Mouse (Mus musculus) CH12.LX (cell line): Measurements from ENCODE around the gene Sgf29. TPM values are rescaled to one million over a fixed set of nuclear protein-coding genes. Genes with fewer than 3 reads are reported as not detected.

Experiments used
- DNase-seq: peaks from one replicate; pipeline ENCODE4 v3.0.0-alpha.2; 2013; ENCODE audit errors: extremely low read depth
- H3K27ac ChIP-seq: 2 replicates; pipeline ENCODE4 v1.5.1; 2012; ENCODE audit warnings: low read depth, mild to moderate bottlenecking, control low read depth, moderate library complexity; ENCODE audit not compliant: insufficient read depth
- H3K27me3 ChIP-seq: replicated peaks from 2 replicates; pipeline ENCODE3; 2012; ENCODE audit warnings: inconsistent platforms
- H3K36me3 ChIP-seq, 2 experiments: replicated peaks in 1 of 2; 2 replicates each; pipeline versions ENCODE3 to v1.6.1; 2012; ENCODE audit warnings: inconsistent platforms in 1 of 2, low read length in 1 of 2, mild to moderate bottlenecking in 1 of 2, mixed read lengths in 1 of 2, moderate library complexity in 1 of 2; ENCODE audit not compliant: control insufficient read depth in 1 of 2, insufficient read depth in 1 of 2
- H3K4me1 ChIP-seq, 2 experiments: 2 replicates each; pipeline ENCODE4 v1.6.1; 2012; ENCODE audit warnings: inconsistent platforms in 1 of 2, moderate library complexity in 1 of 2; ENCODE audit not compliant: insufficient read depth in 2 of 2, control insufficient read depth in 1 of 2
- H3K4me2 ChIP-seq: 2 replicates; pipeline ENCODE4 v1.6.1; 2012; ENCODE audit warnings: low read depth, mild to moderate bottlenecking, control low read depth; ENCODE audit not compliant: poor library complexity, insufficient read depth, severe bottlenecking
- H3K4me3 ChIP-seq, 3 experiments: fragments of 150-350 bp in 1 of 3; sonication (generic) in 1 of 3; replicated peaks in 1 of 3; 2 replicates each; pipeline versions ENCODE3 to v1.5.1; 2011 to 2012; ENCODE audit warnings: low read depth in 2 of 3, low read length in 2 of 3, mild to moderate bottlenecking in 2 of 3, moderate library complexity in 2 of 3, control low read depth in 1 of 3, improper control_type of control experiment in 1 of 3, inconsistent platforms in 1 of 3, mixed read lengths in 1 of 3; ENCODE audit not compliant: poor library complexity in 1 of 3
- H3K79me2 ChIP-seq: replicated peaks from 2 replicates; pipeline ENCODE4 v1.6.1; 2012; ENCODE audit warnings: mild to moderate bottlenecking, moderate library complexity; ENCODE audit not compliant: control insufficient read depth, poor library complexity, insufficient read depth, severe bottlenecking; ENCODE audit errors: extremely low read depth
- H3K9ac ChIP-seq: 2 replicates; pipeline ENCODE4 v1.6.1; 2012; ENCODE audit warnings: low read depth, mild to moderate bottlenecking, control low read depth, moderate library complexity; ENCODE audit not compliant: insufficient read depth
- H3K9me3 ChIP-seq: replicated peaks from 2 replicates; pipeline ENCODE3; 2012; ENCODE audit warnings: low read length, inconsistent platforms, mixed read lengths
- CHD2 ChIP-seq: IDR thresholded peaks from 2 replicates; pipeline ENCODE4 v1.6.1; 2011; ENCODE audit warnings: low read length, improper control_type of control experiment
- E2F4 ChIP-seq: IDR thresholded peaks from 2 replicates; pipeline ENCODE4 v1.6.1; 2011; ENCODE audit warnings: low read depth, low read length, improper control_type of control experiment; ENCODE audit not compliant: insufficient replicate concordance
- ELF1 ChIP-seq: IDR thresholded peaks from 2 replicates; pipeline ENCODE4 v1.6.1; 2014; ENCODE audit warnings: low read depth, mild to moderate bottlenecking, inconsistent platforms, low read length, improper control_type of control experiment
- ETS1 ChIP-seq: conservative IDR thresholded peaks from 2 replicates; pipeline ENCODE4 v1.6.1; 2012; ENCODE audit warnings: low read depth, mild to moderate bottlenecking, inconsistent platforms, low read length, improper control_type of control experiment, moderate library complexity
- IRF4 ChIP-seq: IDR thresholded peaks from 2 replicates; pipeline ENCODE4 v1.6.1; 2014; ENCODE audit warnings: low read depth, mild to moderate bottlenecking, inconsistent platforms, low read length, improper control_type of control experiment
- JUND ChIP-seq: conservative IDR thresholded peaks from 2 replicates; pipeline ENCODE4 v1.6.1; 2011; ENCODE audit warnings: low read depth, low read length, improper control_type of control experiment
- KAT2A ChIP-seq: IDR thresholded peaks from 2 replicates; pipeline ENCODE4 v1.6.1; 2012; ENCODE audit warnings: low read length, improper control_type of control experiment, inconsistent platforms; ENCODE audit not compliant: insufficient replicate concordance
- MAX ChIP-seq: IDR thresholded peaks from 2 replicates; pipeline ENCODE4 v1.6.1; 2011; ENCODE audit warnings: low read length, improper control_type of control experiment
- MAZ ChIP-seq: IDR thresholded peaks from 2 replicates; pipeline ENCODE4 v1.6.1; 2012; ENCODE audit warnings: low read depth, mild to moderate bottlenecking, inconsistent platforms, low read length, improper control_type of control experiment, moderate library complexity
- MEF2A ChIP-seq: IDR thresholded peaks from 2 replicates; pipeline ENCODE4 v1.6.1; 2014; ENCODE audit warnings: low read depth, mild to moderate bottlenecking, inconsistent platforms, low read length, improper control_type of control experiment, borderline replicate concordance
- MXI1 ChIP-seq: IDR thresholded peaks from 2 replicates; pipeline ENCODE4 v1.6.1; 2011; ENCODE audit warnings: mild to moderate bottlenecking, low read depth, low read length, improper control_type of control experiment
- POLR2AphosphoS2 ChIP-seq: IDR thresholded peaks from 2 replicates; pipeline ENCODE4 v1.6.1; 2011; ENCODE audit warnings: low read depth, low read length, improper control_type of control experiment
- SIN3A ChIP-seq: IDR thresholded peaks from 2 replicates; pipeline ENCODE4 v1.6.1; 2012; ENCODE audit warnings: low read length, improper control_type of control experiment, inconsistent platforms
- SMC3 ChIP-seq: IDR thresholded peaks from 2 replicates; pipeline ENCODE4 v1.6.1; 2011; ENCODE audit warnings: low read depth, low read length, improper control_type of control experiment
- TCF12 ChIP-seq: IDR thresholded peaks from 2 replicates; pipeline ENCODE4 v1.6.1; 2014; ENCODE audit warnings: low read depth, mild to moderate bottlenecking, inconsistent platforms, low read length, improper control_type of control experiment
- USF1 ChIP-seq: IDR thresholded peaks from 2 replicates; pipeline ENCODE4 v1.6.1; 2014; ENCODE audit warnings: low read depth, mild to moderate bottlenecking, inconsistent platforms, low read length, improper control_type of control experiment
- USF2 ChIP-seq: conservative IDR thresholded peaks from 2 replicates; pipeline ENCODE4 v1.6.1; 2011; ENCODE audit warnings: low read depth, low read length, improper control_type of control experiment
- ZC3H11A ChIP-seq: IDR thresholded peaks from 2 replicates; pipeline ENCODE4 v1.6.1; 2012; ENCODE audit warnings: low read depth, mild to moderate bottlenecking, inconsistent platforms, low read length, improper control_type of control experiment
- ZNF384 ChIP-seq: IDR thresholded peaks from 2 replicates; pipeline ENCODE4 v1.6.1; 2012; ENCODE audit warnings: low read depth, low read length, improper control_type of control experiment, inconsistent platforms
- dilution Hi-C: fragments of 300-500 bp; cut with MboI; formaldehyde crosslinking; loops from 2 replicates; pipeline ENCODE4 v1.14.3; 2020; ENCODE audit warnings: low sequenced_read_pairs; ENCODE audit not compliant: extremely low pct_unique_long_range_greater_than_20kb, extremely low pct_ligation_motif_present
- in situ Hi-C: fragments of 300-500 bp; cut with MboI; formaldehyde crosslinking; loops from 3 replicates; pipeline ENCODE4 v1.14.3; 2019; ENCODE audit warnings: low sequenced_read_pairs, low pct_ligation_motif_present, low pct_unique_long_range_greater_than_20kb, mixed read lengths
- polyA plus RNA-seq: library from polyadenylated mRNA; unstranded; fragments of >175 nt; gene quantifications from 2 replicates; pipeline ENCODE4 v1.2.1, GENCODE M21; 2012; ENCODE audit warnings: low read depth; ENCODE audit not compliant: insufficient read length
- total RNA-seq, 2 experiments: library from RNA; depleted of rRNA; stranded (reverse); fragments of 300-350 nt in 1 of 2; fragments of >200 nt in 1 of 2; gene quantifications; 2 replicates each; pipeline ENCODE4 v1.2.3; 2012 to 2014

Sgf29 gene
- total and polyA plus RNA-seq, 3 experiments: 20.5 to 71.7 (median 55.6) TPM

DNA sequence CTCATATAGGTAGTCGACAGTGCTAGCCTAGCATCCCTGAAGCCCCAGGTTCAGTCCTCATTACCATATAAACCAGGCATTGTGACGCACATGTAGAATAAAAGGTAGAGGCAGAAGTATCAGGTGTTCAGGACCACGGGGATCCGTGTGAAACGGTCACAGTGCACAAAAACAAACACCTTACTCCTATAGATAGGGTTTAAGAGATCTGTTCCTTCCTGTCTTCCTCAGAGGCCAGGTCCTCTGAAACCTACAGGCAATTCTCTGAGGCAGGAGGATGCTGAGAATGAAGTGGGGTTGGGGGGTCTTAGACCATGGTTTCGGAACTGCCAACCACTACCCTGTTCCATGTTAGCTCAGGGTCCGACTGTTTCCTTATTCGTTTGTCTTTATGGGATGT lies 48.7 kb downstream of the Sgf29 start:
- dilution Hi-C loops: no loop called here
- H3K4me3 ChIP-seq: no peak overlapping the region
- in situ Hi-C loops: no loop called here
- H3K27me3 ChIP-seq: no peaks in the 10 kb centered on the region
- peaks cover 23 to 65% of the 10 kb centered on the region in 2 experiments for H3K4me1 ChIP-seq
- TF ChIP-seq POLR2AphosphoS2: peak; percentile 77
- no peak for TF ChIP-seq JUND
- H3K4me2 ChIP-seq: no peak overlapping the region
- H3K27ac ChIP-seq: no peak overlapping the region
- H3K36me3 ChIP-seq: peaks cover 46 to 59% of the 10 kb centered on the region in 2 experiments
- DNase-seq: no peak
- H3K9ac ChIP-seq: no peak overlapping the region
- peaks cover 42% of the 10 kb centered on the region for H3K79me2 ChIP-seq
- H3K9me3 ChIP-seq: no peaks in the 10 kb centered on the region

DNA sequence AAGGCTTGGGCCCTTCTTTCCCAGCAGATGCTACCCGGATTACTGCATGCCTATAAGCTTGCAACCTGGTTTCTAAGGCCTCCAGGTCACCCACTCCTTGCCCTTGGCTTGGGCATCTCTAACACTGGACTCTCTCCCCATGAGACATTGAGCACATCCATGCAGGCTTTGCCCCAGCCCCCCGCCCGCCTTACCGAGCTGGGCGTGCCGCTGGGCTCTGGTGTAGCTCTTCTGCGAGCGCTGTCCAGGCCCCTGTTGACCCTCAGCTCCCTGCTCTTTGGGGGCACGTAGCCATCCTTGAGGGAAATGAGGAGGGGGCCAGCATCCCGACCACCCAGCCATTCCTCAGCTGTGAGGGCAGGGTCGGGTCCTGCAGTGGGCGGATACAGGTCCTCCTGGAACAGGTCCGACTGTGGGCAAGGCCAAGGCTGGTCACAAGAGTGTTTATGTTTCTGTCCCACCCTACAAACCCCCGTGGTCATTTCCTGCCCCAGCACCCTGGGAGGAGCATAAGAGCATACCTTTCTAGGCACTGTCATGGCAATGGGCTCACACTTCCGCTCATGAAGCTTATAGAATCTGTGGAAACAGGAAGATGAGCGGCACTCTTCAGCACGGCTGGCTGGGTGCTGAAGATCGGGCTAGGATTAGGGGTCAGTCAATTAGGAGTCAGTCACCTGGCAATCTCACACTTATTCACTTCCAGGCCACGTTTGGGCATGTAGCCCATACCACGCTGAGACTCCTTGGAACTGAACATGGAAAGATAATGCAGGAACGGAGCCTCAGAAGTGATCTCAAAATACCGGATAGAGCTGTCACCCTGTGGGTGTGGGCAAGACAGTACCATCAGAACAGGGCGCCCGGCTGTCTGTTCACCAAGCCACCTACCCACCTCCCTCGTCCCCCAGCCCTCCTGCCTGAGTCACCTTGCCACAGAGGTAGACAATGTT lies 51.2 kb downstream of the Sgf29 start:
- DNase-seq: no peak
- no peak; the same call in 1 of the 2 replicates for TF ChIP-seq POLR2AphosphoS2
- TF ChIP-seq MAX: no peak
- TF ChIP-seq MAZ: no peak
- no peak for TF ChIP-seq USF2
- no peak for TF ChIP-seq SIN3A
- no peak for TF ChIP-seq ETS1
- no peak for TF ChIP-seq MEF2A
- TF ChIP-seq SMC3: no peak
- no peak for TF ChIP-seq E2F4
- TF ChIP-seq IRF4: no peak
- no peak for TF ChIP-seq USF1
- no peak for TF ChIP-seq MXI1
- no peak for TF ChIP-seq ZNF384
- no peak for TF ChIP-seq KAT2A
- no peak for TF ChIP-seq CHD2
- TF ChIP-seq ZC3H11A: no peak
- TF ChIP-seq JUND: no peak
- TF ChIP-seq ELF1: no peak
- no peak for TF ChIP-seq TCF12
- Histone ChIP-seq H3K36me3 (peaks cover 46 to 59% of the 10 kb centered on the region in 2 experiments), H3K4me2 (peak overlapping the region; percentile 92), H3K27ac (peak overlapping the region; percentile 33), H3K9me3 (no peaks in the 10 kb centered on the region), H3K9ac (no peak overlapping the region), H3K79me2 (peaks cover 53% of the 10 kb centered on the region), H3K27me3 (no peaks in the 10 kb centered on the region), H3K4me3 (peak overlapping the region in 2 of 3 experiments; percentile 85 to 86), H3K4me1 (peaks cover 23 to 58% of the 10 kb centered on the region in 2 experiments)
- dilution Hi-C loops: no loop called here
- in situ Hi-C loops: loop anchor here (5.0 to 10.0 kb wide), 5 partner anchors 82 to 1224 kb away; partner anchors contain the start of genes Mvp, Pagr1a, Pagr1b and Tbx6
